Mouse (Mus musculus) E14TG2a.4 (cell line): ENCODE results near the gene Tubb4a.
"Not testable (repeated sequence)": the region's sequence is repeated elsewhere in the genome, so short reads cannot be mapped to it uniquely, and the experiment has no call there.

Source experiments
- CTCF ChIP-seq: conservative IDR thresholded peaks from 2 replicates; pipeline ENCODE4 v1.5.1; 2014; ENCODE audit warnings: low read length
- NANOG ChIP-seq: IDR thresholded peaks from 2 replicates; pipeline ENCODE4 v1.6.1; 2014; ENCODE audit warnings: borderline replicate concordance, low read length, mixed read lengths
- POU5F1 ChIP-seq: IDR thresholded peaks from 2 replicates; pipeline ENCODE4 v1.6.1; 2014; ENCODE audit warnings: low read length, borderline replicate concordance

GRCm38 (mm10) chr17:57134021-57134420 lies 46.4 kb upstream of the Tubb4a start:
- not testable (repeated sequence) for TF ChIP-seq CTCF, NANOG, POU5F1
